Mouse (Mus musculus) fibroblast of lung, adult 2 months (primary cell): Measurements from ENCODE around the gene Tnfrsf13c.
"Not testable (repeated sequence)": the region's sequence is repeated elsewhere in the genome, so short reads cannot be mapped to it uniquely, and the experiment has no call there.

Source experiments
- DNase-seq: peaks from one replicate; pipeline ENCODE4 v3.0.0-alpha.2; 2011; ENCODE audit warnings: low read depth

Gene Tnfrsf13c

DNA sequence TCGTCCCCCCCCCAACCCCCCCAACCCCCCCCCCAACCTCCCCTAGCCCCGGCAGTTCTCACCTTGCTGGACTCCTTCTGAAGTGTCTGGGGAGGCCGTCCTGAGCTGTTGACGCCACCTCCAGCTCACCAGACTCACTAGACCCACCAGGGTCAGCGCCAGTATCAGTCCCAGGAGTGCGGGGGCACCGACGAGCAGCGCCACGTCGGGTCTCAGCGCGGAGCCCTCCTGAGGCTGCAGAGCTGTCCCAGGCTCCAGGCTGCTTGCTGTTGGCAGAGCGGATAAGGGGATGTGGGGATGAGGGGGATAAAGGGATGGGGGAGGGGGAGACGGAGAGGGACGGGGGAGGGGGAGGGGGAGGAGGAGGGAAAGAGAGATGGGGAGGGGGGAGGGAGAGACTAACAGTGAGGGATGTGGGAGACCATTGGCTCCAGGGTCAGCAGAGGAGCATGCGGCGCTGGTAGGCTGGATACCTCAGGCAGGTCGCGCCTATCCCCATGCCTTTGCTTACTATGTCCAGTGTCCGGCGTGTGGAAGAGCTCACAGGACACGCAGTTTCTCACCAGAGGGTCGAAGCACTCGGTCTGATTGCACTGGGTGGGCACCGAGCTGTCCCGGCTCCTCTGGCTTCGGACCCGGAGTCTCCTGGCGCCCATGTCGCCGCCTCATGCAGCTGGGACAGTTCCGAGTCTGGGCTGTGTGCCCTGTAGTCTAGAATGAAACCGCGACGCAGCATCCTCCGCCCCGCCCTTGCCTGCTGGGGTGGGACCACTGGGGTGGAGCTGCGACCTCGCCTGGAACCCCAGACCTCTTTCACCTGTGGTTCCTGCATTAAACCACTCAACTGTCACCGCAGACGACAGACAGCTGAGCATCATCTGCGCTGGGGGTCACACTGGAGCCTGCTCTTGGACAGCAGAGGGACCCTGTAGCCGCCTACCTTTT, at the start of gene Tnfrsf13c:
TSS of gene Tnfrsf13c (minus strand) at position 713 of the 945 bp plus-strand sequence.
- no peak for DNase-seq

DNA sequence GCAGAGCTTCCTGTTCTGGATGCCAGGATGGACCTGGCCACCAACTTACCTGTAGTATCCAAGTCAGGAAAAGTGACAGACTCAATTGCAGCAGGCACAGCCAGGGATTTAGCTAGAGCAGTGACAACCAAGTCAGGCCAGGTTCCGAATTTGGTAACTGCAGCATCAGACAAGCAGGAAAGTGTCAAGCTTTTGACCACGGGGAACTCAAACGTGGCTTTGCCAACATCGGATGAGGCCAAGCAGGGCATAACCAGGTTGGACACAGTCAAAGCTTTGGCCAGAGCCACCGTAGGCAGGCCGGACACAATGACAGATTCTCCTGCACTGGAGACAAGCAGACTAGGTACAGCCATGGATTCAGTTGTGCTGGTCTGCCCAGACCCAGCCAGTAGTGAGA, 48.1 kb upstream of the Tnfrsf13c start:
- DNase-seq = no peak

DNA sequence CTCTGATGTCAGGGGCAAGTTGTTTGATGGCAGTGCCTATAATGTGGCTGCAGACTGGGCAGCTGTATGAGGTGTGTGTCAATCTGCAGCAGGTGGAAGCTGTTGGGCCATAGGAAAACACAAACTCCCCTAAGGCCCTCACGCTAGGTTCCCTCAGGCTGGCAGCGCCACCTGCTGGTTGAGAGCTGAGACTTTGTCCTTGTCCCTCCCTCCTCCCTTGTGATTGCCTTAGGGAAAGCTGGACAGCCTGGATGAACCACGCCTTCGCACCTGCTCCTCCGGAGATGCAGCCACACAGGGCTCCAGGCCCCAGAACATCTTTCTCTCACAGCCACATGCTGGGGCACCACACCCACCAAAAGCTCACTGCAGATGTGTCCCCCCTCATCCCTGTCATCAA, 47.0 kb upstream of the Tnfrsf13c start:
- DNase-seq = no peak

DNA sequence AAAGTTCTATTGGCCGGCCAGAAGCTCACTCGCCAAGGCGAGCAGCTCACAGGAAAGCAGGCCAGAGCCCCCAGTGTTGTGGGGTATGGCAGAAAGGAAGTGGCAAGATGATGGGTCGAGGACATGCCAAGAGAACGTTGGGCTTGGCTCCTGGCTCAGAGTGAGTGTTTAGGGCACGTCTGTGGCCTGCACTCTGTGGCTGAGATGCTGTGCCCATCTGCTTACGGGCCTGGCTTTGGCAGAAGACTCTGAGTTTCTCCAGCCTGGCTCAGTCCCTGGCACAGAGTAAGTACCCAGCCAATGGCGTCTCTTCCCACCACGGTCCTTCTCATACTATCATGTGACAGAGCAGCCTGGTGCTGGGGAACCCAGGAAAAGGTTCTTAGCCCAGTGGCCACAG, 44.6 kb upstream of the Tnfrsf13c start:
- no peak for DNase-seq

DNA sequence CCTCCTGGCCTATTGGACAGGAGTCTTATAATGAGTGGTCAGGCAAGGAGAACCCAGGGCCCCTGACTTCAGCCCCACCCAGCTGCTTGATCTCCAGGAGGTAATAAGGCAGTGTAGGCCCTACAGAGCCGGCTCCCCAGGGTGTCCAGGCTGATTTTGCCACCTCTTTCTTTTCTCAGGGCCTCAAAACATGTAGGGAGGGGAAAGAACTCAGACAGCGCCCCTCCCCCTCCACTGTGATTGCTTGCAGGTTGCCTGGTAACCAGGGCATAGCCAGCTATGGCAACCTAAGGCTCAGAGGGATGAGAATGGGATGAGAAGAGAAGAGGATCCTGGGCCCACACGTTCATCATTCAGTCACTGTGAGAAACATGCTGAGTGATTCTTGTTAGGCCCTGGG, 44.0 kb upstream of the Tnfrsf13c start:
- DNase-seq = no peak

DNA sequence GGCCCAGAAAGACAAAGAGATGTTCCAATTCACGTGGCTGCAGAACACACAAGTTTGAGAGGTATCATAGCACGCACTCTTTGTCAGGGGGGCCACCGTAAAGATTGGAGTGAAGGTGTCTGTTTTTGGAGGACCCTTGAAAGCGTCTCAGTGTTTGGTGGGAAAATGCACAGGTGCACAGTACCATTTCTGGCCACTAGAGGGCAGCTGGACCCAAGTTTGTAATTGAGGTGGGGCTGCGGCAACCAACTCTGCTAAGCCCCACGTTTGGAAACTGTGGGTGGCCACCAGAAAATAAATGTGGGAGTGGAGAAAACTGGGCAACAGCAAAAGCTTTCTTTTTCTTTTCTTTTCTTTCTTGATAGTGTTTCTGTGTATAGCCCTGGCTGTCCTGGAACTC, 42.2 kb upstream of the Tnfrsf13c start:
- no peak for DNase-seq

DNA sequence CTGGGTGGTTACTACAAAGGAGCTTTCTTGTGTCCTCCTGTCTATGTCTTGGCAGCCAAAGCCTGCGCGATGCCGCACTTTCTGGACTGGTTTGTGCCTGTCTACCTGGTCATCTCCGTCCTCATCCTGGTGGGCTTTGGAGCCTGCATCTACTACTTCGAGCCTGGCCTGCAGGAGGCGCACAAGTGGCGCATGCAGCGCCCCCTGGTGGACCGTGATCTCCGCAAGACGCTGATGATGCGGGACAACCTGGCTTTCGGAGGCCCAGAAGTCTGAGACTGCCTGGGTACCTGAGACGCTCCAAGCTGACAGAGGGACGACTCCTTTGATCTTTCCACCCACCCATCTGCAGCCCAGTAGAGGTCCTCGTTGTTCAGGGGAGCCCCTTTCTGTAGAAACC, 35.3 kb upstream of the Tnfrsf13c start:
- DNase-seq = no peak

DNA sequence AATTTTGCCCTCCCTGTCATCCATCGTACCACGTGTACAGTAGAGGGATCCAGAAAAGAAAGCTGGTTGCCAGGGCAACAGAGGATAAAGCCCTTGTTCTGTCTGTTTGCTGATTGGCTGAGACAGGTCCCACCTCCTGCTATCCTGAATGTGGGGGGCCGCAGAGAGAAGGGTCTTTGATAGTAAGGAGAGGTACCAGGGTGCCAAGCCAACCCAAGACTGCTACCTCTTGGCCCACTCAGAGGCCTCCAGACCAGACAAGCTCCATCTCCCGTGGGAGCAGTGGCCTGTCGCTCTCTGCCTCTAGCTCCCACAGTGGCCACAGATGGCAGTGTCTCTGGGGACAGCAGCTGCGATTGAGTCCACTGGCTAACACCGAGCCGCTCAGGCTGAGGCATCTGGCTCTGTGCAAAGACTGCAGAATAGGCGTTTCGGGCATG, 31.8 kb upstream of the Tnfrsf13c start:
- DNase-seq = no peak

DNA sequence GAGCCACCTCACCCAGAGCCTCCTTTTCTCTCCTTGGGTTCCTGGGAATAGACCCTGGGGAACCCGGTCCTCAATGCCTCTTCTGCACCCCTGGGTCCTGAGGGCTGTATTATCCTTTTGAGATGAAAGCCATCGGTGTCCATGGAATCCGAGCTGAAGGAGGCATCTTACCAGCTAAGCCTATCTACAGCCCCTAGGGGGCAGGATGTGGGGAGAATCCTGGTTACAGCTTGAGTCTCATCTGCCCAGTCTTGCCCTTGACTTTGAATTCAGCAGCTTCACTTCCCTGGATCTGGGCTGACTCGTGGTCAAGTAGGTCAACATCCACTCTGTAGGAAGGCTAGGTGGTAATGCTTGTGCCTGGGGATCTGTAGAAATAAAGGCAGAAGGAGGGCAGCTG, 31.1 kb upstream of the Tnfrsf13c start:
- no peak for DNase-seq

DNA sequence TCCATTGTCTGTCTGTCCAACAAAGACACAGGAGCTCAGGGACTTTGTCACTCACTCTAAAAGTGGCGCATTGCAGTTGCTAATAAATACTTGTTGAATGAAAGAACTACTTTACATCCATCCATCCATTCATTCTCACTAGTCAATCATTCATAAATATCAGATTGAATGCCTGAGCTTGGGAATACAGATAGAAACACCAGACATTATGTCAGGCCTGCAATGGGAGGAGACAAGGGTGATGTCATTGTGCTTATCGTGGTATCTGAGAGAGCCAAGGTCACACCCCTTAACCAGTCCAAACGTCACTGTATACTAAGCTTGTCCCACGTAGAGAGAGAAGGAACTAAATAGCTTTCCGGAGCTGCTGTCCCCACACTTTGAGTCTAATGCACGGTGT, 27.9 kb upstream of the Tnfrsf13c start, which contains the start of gene 1500009C09Rik:
TSS of gene 1500009C09Rik (plus strand) at position 301 of the 400 bp plus-strand sequence.
- no peak for DNase-seq

DNA sequence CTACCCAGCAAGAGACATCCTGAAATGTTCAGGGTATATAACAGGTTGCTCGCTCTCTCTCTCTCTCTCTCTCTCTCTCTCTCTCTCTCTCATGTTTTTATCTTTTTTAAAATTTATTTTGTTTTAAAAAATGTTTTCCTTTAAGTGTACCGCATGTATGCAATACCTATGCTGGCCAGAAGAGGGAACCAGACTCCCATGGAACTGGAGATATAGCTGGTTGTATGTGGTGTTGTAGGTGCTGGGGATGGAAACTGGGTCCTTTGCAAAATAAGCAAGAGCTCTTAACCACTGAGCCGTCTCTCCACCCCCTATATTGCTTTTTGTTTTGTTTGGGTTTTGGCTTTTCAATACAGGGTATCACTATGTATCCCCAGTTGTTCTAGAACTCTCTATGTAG, 27.4 kb upstream of the Tnfrsf13c start:
- DNase-seq = no peak

DNA sequence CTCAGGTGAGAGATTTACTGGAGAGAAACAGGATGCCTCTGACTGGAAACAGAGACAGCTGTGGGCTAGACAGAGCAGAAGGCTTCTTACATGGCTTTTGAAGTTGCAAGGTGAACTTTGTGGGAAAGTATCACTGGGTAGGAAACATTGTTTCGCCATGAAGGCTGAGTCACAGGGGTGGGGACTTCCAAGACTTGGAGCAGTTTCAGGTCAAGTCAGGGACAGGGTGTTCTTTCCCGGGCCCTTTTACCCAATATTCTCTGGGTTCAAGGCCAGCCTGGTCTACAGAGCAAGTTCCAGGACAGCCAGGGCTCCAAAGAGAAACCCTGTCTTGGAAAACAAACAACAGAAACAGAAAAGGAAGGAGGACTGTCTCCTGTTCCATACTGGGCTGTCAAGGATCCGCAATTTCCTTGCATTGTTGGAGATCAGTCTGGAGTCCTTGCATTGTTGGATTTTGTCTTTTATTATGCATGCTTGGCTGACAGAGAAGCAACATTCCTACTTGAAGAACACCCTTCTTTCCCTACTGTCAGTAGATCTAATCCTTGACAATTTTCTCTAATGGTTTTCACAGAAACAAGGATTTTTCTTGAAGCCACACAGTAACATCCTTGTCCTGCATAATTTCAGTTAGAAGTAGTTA, 23.1 kb upstream of the Tnfrsf13c start:
- peak; percentile 50 for DNase-seq

DNA sequence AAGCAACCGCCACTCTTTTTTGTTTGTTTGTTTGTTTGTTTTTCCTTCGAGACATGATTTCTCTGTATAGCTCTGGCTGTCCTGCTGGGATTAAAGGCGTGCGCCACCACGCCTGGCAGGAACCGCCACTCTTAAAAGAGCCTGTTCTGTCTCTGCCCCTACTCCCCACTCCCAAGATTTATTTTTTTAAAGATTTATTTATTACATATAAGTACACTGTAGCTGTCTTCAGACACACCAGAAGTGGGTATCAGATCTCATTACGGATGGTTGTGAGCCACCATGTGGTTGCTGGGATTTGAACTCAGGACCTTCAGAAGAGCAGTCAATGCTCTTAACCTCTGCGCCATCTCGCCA, 20.6 kb upstream of the Tnfrsf13c start:
- not testable (repeated sequence) for DNase-seq

DNA sequence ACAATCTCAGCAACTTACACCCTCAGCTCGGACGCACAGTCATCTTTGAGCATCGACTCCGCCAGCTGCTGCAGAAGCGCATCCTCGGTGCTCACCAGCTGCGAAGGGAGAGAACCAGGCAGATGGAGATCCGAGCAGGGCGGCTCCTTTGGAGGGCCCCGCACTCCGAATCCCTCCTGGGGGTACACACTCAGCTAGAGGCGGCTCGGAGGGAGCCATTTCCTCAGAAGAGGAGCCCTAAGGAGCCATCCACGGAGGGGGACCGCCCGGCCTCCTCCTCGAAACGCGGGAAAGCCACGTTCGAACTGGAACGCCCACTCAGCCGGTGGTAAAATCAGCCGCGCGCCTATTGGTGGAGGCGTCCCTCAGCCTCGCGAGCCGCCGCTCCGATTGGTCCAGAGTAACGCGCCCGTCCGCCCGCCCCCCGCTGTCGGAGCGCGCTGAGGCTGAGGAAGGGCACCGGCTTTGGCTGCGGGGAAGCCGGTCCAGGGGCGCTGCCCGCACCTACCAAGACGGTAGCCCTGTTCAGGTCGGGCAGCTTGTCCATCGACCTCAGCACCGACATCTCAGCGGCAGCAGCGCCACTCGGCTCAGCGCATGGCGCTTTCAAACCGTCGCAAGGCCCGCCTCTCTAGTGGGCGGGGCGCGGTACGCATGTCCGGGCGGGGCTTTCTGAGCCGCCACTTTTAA, 20.1 kb upstream of the Tnfrsf13c start, which contains the start of gene Cenpm:
TSS of gene Cenpm (minus strand) at position 634 of the 690 bp plus-strand sequence.
- DNase-seq = peak; percentile 52

DNA sequence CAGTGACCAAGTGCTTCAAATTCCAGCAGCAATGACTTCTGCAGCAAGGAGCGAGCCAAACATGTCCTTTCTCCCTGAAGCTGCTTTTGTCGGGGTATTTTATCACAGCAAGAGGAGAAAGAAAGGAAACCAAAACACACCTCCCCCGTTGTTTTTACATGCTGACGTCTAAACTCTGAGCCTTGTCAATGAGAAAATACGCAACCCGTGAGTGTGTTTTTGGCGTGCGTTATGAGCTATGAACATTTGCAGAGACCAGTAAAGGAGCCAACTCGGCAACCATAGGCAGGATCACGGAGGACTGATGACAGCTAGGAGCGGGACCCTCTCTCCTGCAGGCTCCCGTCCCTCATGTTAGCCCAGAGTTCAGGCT, 19.6 kb upstream of the Tnfrsf13c start:
- DNase-seq = peak; percentile 13

DNA sequence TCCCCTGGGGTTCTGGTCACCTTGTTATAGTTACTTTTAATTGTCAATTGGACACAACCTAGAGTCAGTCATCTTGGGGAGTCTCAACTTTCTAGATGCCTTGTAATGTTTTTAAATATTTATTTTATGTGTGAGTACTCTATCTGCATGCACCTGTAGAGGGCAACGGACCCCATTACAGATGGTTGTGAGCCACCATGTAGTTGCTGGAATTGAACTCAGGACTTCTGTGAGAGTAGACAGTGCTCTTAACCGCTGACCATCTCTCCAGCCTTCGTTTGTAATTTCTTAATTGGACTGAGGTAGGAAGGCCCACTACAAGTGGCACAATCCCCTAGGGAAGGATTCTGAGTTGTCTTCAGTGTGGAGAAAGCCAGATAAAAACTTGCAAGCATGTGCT, 19.1 kb upstream of the Tnfrsf13c start:
- DNase-seq = no peak

DNA sequence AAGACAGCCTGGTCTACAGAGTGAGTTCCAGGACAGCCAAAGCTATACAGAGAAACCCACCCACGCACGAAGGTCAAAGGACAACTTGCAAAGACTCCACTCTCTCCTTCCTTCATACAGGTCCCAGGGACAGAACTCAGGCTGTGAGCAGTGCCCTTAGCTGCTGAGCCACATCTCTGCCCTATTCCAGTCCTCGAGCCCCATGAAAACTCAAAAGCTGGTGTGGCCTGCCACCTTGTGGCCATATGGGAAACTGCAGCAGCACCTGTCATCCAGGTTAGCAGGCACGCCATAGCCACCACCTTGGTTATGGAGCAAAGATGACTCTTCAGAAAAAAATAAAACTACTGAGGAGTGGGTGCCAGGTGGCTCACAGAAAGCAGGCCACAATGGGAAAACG, 12.4 kb upstream of the Tnfrsf13c start:
- peak; percentile 26 for DNase-seq

DNA sequence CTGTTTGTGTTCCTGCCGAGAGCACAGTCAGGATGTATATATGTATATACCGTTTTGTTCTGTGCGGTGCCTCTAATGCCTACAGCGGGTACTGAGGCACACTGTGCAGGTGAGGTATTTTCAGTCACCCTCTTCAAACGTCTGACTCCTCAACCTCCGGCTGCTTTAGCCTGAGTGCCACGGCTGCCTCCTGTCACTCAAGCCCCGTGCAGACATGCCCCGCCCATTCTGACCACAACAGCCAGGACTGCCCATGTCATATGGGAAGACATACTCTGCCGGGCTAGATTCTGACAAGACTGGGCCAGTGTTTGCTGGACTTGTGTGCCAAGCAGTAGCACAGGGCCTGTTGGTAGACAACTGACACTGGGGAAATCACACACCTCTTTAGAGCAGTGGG, 11.5 kb upstream of the Tnfrsf13c start:
- no peak for DNase-seq

DNA sequence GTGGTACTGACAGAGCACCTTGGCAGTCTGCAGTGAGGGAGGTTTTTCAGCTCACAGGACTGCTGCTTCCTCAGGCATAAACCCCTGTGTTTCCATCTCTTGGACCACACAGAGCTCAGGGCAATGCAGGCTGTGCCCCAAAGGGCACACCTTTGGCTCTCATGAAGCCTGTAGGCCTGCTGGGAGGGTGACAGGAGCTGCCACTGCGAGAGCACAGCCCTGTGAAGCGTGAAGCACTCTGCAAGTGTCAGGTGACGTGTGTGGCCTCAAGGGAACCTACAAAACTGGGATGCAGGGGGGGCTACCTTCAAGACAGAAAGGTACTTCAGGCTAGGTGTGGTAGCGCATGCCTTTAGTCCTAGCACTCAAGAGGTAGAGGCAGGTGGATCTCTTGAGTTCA, 8.5 kb upstream of the Tnfrsf13c start:
- DNase-seq = no peak

DNA sequence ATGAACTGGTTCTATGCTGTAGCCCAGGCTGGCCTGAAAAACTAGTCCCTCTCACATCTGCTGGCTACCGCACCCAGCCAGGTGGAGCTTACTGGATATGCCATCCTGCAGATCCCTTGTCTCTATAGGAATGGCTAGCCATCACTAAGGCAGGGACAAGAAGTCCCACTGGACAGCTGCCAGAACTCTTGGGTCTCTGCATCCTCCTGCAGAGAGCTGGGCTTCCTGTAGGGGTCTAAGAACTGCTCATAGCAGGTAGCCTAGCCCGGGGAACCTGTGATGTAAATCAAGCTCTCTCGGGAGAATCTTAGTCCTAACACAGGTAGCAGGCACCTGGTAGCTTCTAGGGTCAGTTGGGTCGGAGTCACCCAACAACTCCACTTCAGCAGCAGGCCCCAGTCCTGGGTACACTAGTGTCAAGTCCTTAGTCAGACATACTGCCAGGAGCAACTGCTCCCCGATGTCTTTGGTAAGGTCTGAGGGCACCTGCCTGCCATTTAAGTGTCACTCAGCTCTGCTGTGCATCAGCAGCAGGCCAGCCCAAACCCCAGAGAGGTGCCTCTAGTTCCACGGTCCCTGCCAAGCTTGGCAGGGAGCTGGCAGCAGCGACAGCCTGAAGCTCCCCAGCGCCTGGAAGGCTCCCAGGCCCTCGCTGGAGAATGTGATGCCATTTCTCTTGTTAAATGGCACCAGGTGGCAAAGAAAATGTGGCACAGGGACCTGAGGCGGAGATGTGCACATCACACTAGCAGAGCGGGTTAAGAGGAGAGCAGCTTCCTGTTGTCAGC, 7.6 kb upstream of the Tnfrsf13c start:
- no peak for DNase-seq

DNA sequence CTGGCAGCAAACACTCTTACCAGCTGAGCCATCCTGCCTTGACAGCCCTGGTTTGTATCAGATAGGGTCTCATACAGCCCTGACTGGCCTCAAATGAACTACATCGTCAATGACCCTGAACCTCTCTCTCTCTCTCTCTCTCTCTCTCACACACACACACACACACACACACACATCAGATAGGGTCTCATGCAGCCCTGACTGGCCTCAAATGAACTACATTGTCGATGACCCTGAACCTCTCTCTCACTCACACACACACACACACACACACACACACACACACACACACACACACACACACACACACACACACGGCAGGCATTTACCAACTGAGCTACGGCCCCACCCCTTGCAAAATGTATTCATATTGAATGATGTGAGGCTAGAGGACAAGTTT, 6.9 kb upstream of the Tnfrsf13c start:
- no peak for DNase-seq

DNA sequence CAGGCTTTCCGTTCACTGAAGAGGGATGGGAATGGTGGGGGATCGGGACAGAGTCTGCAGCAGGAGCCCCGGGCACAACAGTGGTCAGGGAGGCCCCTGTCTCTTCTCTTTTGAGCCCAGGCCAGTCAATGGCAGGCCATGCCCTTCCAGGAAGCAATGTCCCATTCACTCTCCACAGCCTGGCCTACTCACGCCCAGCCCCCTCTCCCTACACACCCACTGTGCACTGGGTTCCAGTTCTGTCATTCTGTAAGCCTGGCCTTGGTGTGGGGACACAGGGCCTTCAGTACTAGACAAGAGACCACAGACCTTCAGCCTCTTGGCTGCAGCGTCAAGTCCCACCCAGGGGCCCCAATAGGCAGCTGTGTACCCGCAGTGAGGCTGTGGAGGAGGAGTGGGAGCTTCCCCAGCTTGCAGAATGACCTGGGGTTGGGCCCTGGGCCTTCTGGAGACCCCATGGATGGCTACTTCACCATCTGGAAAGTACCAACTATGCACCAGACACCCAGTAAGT, 6.0 kb upstream of the Tnfrsf13c start:
- no peak for DNase-seq
